Mouse (Mus musculus): ENCODE results near the gene Atrip. TPM values are rescaled to one million over a fixed set of nuclear protein-coding genes. Genes with fewer than 3 reads are reported as not detected.

The Atrip gene
- polyA plus RNA-seq, 1 experiment = 21.9 TPM

DNA sequence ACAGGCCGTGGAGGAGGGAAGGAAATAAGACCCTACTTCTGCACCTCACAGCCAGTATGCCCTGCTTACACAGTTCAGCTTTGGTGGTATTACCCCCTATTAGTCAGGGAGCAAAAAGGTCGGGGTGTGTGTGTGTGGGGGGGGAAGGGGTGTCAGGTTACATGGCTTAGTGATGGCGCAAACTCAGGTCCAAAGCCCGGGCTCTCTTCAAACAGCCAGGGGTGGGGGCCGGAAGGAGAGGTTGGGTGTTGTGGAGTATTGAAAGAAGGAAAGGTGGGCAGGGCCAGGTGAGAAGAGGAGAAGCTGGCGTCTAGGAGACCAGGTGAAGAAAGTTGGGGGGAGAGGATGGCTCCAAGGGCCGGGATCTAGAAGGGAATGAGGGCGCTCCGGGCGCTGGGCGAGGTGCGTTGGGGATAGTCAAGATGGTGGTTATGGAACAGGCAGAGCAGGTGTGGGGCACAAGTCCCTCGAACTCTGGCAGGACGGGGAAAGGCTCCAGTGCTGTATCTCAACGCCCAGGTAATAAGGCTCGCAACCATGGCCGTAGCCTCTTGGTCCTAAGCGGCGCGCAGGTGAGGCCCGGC is 20.7 kb upstream of the Atrip start:
- TF ChIP-seq CTCF (IDR thresholded peaks at IDR 0.05; ENCODE audit: insufficient read depth, low read length) = no peak
- peak; percentile 34; the same call in 1 of the 2 replicates for TF ChIP-seq POLR2A (IDR thresholded peaks at IDR 0.05; ENCODE audit: borderline replicate concordance, extremely low read depth, low read depth, low read length)
- 5% methylated on average over 21 of the region's 21 CpGs for WGBS
- DNase-seq = peak; percentile 71
- Histone ChIP-seq H3K4me1 (ENCODE audit: control insufficient read depth, insufficient read depth, low read length) (peaks cover 2% of the 10 kb centered on the region), H3K4me3 (replicated peaks; ENCODE audit: extremely low read depth, low read depth, low read length) (peak overlapping the region; percentile 74)

DNA sequence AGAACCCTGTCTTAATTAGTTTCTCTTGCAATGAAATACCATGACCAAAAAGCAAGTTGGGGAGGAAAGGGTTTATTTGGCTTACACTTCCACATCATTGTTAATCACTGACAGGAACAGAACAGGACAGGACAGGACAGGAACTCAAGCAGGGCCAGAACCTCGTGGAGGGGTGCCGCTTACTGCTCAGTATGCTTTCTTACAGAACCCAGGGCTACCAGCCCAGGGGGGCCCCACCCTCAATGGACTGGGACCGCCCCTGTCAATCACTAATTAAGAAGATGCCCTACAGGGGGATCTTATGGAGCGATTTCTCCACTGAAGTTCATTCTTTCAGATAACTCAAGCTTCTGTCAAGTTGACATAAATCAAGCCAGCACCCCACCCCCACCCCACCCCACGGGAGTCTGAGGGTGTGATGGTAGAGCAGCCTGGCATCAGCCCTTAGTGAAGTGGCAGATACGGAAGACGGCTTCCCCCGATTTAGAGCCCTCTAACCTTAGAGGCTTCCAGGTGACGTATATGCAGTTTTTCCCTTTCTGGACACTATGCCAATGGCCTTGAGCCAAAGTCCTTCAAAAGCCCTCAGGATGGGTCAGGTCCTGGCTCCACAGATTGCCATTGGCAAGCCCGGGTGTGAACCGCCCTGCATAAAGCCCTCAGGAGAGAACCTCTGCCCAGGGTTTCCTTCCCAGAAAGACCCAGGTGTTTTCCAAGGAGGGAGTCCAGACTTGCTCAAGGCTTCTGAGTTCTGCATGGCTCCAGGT is 20.0 kb upstream of the Atrip start:
- no peak for TF ChIP-seq POLR2A (IDR thresholded peaks at IDR 0.05; ENCODE audit: borderline replicate concordance, extremely low read depth, low read depth, low read length)
- no peak for TF ChIP-seq CTCF (IDR thresholded peaks at IDR 0.05; ENCODE audit: insufficient read depth, low read length)
- Histone ChIP-seq H3K4me1 (ENCODE audit: control insufficient read depth, insufficient read depth, low read length) (peaks cover 2% of the 10 kb centered on the region), H3K4me3 (replicated peaks; ENCODE audit: extremely low read depth, low read depth, low read length) (no peak overlapping the region)
- DNase-seq = peak; percentile 62
- WGBS = 19% methylated on average over 11 of the region's 11 CpGs

DNA sequence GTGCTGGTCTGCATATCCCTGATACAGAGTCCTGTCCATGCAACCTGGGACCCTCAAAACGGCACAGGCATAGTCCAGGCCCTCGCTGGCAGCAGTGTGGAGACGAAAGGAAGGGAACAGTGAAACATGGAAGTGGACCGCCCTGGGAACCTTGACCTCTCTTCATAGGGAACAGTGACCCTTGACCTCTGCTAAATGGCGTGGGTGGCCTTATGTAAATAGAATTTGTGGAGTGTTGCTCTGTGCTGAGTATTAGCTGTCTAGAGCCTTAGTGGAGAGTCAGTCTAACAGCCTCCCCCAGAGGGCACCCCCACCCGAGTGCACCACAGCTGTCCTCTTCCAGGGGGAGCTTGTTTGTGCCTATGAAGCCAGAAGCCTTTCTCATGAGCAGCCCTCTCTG is 18.9 kb upstream of the Atrip start:
- Histone ChIP-seq H3K4me1 (ENCODE audit: control insufficient read depth, insufficient read depth, low read length) (peaks cover 2% of the 10 kb centered on the region), H3K4me3 (replicated peaks; ENCODE audit: extremely low read depth, low read depth, low read length) (no peak overlapping the region)
- no peak for DNase-seq
- whole genome bisulfite sequencing = 70% methylated on average over 6 of the region's 6 CpGs
- no peak for TF ChIP-seq POLR2A (IDR thresholded peaks at IDR 0.05; ENCODE audit: borderline replicate concordance, extremely low read depth, low read depth, low read length)
- TF ChIP-seq CTCF (IDR thresholded peaks at IDR 0.05; ENCODE audit: insufficient read depth, low read length) = no peak

DNA sequence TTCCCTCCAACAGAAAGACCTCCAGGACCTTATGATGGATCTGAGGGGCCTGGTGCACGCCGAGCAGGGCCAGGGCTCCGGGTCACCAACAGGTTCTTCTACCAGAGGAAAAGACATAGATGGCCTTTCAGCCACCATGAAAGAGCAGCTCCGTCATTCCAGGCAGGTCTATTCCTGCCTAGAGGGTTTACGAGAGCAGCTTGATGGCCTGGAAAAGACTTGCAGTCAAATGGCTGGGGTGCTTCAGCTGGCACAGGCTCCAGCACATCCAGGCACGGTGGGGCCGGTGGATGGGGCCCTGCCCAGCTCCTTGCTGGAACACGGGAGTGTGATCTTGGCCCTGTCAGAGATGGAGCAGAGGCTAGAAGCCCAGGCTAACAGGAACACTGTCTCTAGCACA is 17.9 kb upstream of the Atrip start:
- Histone ChIP-seq H3K4me1 (ENCODE audit: control insufficient read depth, insufficient read depth, low read length) (peaks cover 2% of the 10 kb centered on the region), H3K4me3 (replicated peaks; ENCODE audit: extremely low read depth, low read depth, low read length) (no peak overlapping the region)
- 91% methylated on average over 8 of the region's 8 CpGs for WGBS
- no peak for DNase-seq
- TF ChIP-seq CTCF (IDR thresholded peaks at IDR 0.05; ENCODE audit: insufficient read depth, low read length) (no peak), POLR2A (IDR thresholded peaks at IDR 0.05; ENCODE audit: borderline replicate concordance, extremely low read depth, low read depth, low read length) (no peak)

DNA sequence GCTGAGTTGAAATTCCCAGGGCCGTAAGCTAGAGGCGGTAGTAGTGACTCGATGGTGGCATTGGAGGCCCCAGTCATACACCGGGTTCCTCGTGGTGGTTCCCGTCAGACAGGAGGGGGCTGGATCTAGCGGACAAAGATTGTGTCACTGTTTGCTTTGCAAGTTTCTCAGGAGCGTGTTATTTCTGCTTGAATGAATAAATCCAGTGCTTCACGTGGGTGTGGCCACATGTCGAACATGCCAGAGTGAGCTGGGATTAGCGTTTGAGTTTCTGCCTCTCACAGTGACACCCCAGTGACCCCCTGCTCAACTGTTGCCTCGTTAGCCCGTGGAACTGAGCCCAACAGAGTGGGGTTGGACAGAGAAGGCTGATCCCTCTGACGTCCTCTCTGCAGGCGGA is 16.5 kb upstream of the Atrip start:
- H3K4me1 ChIP-seq (ENCODE audit: control insufficient read depth, insufficient read depth, low read length) = peaks cover 2% of the 10 kb centered on the region
- TF ChIP-seq POLR2A (IDR thresholded peaks at IDR 0.05; ENCODE audit: borderline replicate concordance, extremely low read depth, low read depth, low read length) (no peak), CTCF (IDR thresholded peaks at IDR 0.05; ENCODE audit: insufficient read depth, low read length) (no peak)
- WGBS = 59% methylated on average over 15 of the region's 15 CpGs
- no peak overlapping the region for H3K4me3 ChIP-seq (replicated peaks; ENCODE audit: extremely low read depth, low read depth, low read length)
- no peak for DNase-seq

DNA sequence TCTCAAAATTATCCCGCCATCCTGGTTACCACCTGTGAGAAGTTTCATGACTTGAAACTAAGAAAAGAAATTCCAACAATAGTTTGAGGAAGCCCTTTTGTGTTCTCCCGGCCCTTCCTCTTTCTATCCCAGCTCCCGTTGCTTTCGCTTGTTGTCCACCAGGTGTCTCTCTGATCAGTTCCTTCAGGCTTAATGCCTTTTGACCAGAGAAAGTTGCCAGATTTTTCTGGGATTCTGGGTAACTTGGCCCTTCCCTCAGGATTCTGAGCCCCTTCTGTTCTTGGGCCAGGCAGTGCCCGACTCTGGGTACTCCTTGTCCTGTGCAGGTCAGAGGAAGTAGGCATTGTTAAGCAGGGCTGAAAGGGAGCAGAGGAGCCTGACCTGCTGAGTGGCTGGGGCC is 14.1 kb upstream of the Atrip start:
- WGBS = 5% methylated on average over 5 of the region's 5 CpGs
- H3K4me3 ChIP-seq (replicated peaks; ENCODE audit: extremely low read depth, low read depth, low read length) = no peak overlapping the region
- DNase-seq = peak; percentile 46
- TF ChIP-seq POLR2A (IDR thresholded peaks at IDR 0.05; ENCODE audit: borderline replicate concordance, extremely low read depth, low read depth, low read length) = no peak
- TF ChIP-seq CTCF (IDR thresholded peaks at IDR 0.05; ENCODE audit: insufficient read depth, low read length) = no peak
- H3K4me1 ChIP-seq (ENCODE audit: control insufficient read depth, insufficient read depth, low read length) = no peaks in the 10 kb centered on the region; the same call in 1 of the 2 replicates

DNA sequence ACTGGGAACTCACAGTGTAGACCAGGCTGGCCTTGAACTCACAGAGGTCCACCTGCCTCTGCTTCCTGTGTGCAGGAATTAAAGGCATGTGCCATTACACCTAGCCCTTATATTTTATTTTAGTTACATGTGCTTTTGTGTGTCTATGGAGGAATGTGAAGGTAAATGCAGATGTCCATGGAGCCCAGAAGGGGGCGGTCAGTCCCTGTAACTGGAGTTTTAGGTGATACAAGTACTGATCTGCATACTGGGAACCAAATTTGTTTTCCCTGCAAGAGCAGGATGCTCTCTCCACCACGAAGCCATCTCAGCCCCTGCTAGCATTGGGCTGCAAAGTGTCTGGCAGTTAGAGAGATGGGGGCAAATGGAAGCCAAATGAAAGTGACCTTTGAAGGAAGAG is 11.0 kb upstream of the Atrip start:
- 0 out of 2 replicates have a peak, but pooled peaks have one; percentile 16 for TF ChIP-seq CTCF (IDR thresholded peaks at IDR 0.05; ENCODE audit: insufficient read depth, low read length)
- TF ChIP-seq POLR2A (IDR thresholded peaks at IDR 0.05; ENCODE audit: borderline replicate concordance, extremely low read depth, low read depth, low read length) = no peak

DNA sequence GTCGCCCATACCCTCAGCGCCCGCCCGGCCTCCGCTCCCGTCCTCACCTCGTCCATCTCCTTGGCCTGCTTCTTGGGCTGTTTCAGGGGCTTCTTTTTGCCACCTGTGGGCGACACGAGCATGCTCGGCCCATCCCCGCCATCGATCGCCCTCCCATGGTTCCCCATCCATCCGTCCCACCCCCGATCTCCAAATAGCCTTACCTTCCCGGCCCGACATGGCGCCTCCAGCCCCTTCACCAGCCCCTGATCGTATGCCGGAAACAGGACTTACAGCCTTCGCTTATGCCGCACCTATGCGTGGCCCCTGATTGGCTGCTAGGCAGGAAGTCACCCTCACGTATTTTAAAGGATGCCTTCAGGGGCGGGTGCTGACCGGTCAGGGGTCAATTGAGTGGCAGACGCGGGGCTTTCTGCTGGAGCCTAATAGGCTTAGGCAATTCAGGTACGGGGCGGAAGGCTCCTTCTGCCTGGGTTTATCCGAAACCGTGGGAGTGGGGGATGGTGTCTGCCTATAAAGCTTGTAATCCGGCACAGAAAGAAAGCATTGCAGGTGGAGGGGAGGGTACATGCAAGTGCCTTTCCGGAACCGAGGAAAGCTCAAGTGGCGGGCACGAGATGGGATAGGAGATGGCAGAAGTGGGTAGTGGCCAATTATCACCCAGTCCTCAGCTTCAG is 8.3 kb upstream of the Atrip start, which contains the start of the genes Ccdc51 and Tma7:
Gene Ccdc51 (plus strand): TSS at position 370 of the 677 bp plus-strand sequence.
Gene Tma7 (minus strand): TSS at position 464 of the 677 bp plus-strand sequence.
- peak within 1 kb of the TSS; percentile 72 for H3K4me3 ChIP-seq (replicated peaks; ENCODE audit: extremely low read depth, low read depth, low read length)
- peaks cover 2% of the 10 kb centered on the region; the same call in 1 of the 2 replicates for H3K4me1 ChIP-seq (ENCODE audit: control insufficient read depth, insufficient read depth, low read length)
- peak; percentile 83; the same call in 1 of the 2 replicates for TF ChIP-seq POLR2A (IDR thresholded peaks at IDR 0.05; ENCODE audit: borderline replicate concordance, extremely low read depth, low read depth, low read length)
- TF ChIP-seq CTCF (IDR thresholded peaks at IDR 0.05; ENCODE audit: insufficient read depth, low read length) = no peak
- 1% methylated on average over 37 of the region's 37 CpGs for WGBS
- DNase-seq = peak; percentile 82

More for the DNA sequence above, 11.0 kb upstream of the Atrip start:
- 19% methylated on average over 2 of the region's 2 CpGs for WGBS
- peaks cover 2% of the 10 kb centered on the region; the same call in 1 of the 2 replicates for H3K4me1 ChIP-seq (ENCODE audit: control insufficient read depth, insufficient read depth, low read length)
- H3K4me3 ChIP-seq (replicated peaks; ENCODE audit: extremely low read depth, low read depth, low read length) = no peak overlapping the region
- DNase-seq = no peak

DNA sequence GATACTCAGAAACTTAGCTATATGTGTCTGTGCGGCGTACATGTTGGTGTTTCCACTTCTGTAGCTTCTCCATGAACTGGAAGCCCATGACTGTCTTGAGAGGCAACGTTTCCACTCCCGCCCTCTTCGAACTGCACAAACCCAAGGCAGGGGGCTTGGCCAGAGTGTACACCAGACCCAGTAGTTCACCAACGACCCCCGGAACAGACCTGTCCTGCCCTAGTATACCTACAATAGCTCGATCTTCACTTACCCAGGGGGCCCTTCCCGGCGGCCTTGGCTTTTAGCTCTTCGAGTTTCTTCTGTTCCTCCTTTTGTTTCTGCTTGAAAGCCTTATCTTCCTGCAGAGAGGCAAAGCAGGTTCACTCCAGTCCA is 7.8 kb upstream of the Atrip start:
- no peak for DNase-seq
- peak overlapping the region; percentile 72 for H3K4me3 ChIP-seq (replicated peaks; ENCODE audit: extremely low read depth, low read depth, low read length)
- peaks cover 2% of the 10 kb centered on the region; the same call in 1 of the 2 replicates for H3K4me1 ChIP-seq (ENCODE audit: control insufficient read depth, insufficient read depth, low read length)
- TF ChIP-seq POLR2A (IDR thresholded peaks at IDR 0.05; ENCODE audit: borderline replicate concordance, extremely low read depth, low read depth, low read length) = no peak
- no peak for TF ChIP-seq CTCF (IDR thresholded peaks at IDR 0.05; ENCODE audit: insufficient read depth, low read length)
- 3% methylated on average over 11 of the region's 11 CpGs for WGBS
